Mouse (Mus musculus) megakaryocyte, embryonic 14.5 days (primary cell): Measurements from ENCODE around the gene Nemf. TPM values are rescaled to one million over a fixed set of nuclear protein-coding genes. Genes with fewer than 3 reads are reported as not detected.
"Not testable (repeated sequence)": the region's sequence is repeated elsewhere in the genome, so short reads cannot be mapped to it uniquely, and the experiment has no call there.

Experiments
- H3K27me3 ChIP-seq: replicated peaks from 2 replicates; pipeline ENCODE3; 2012; ENCODE audit warnings: inconsistent platforms
- H3K36me3 ChIP-seq: replicated peaks from 2 replicates; pipeline ENCODE3; 2012; ENCODE audit warnings: low read length, inconsistent platforms, mixed read lengths
- H3K4me1 ChIP-seq: 2 replicates; pipeline ENCODE4 v1.6.1; 2012; ENCODE audit warnings: inconsistent platforms
- H3K4me3 ChIP-seq: replicated peaks from 2 replicates; pipeline ENCODE3; 2012; ENCODE audit warnings: moderate library complexity, mild to moderate bottlenecking, inconsistent platforms
- H3K9me3 ChIP-seq: 2 replicates; pipeline ENCODE4 v1.6.1; 2012; ENCODE audit warnings: inconsistent platforms
- FLI1 ChIP-seq: IDR thresholded peaks from 2 replicates; pipeline ENCODE4 v1.6.1; 2012; ENCODE audit warnings: low read length, inconsistent platforms, mixed read lengths
- GATA1 ChIP-seq: IDR thresholded peaks from 3 replicates; pipeline ENCODE4 v1.6.1; 2012; ENCODE audit warnings: mixed read lengths, low read length, inconsistent platforms, borderline replicate concordance
- polyA plus RNA-seq: library from polyadenylated mRNA; stranded (reverse); fragments of >175 nt; gene quantifications from 2 replicates; pipeline ENCODE4 v1.2.3, GENCODE M21; 2012; ENCODE audit warnings: low replicate concordance; ENCODE audit not compliant: insufficient read depth

The Nemf gene
- polyA plus RNA-seq, 1 experiment, result 1.4 TPM

DNA sequence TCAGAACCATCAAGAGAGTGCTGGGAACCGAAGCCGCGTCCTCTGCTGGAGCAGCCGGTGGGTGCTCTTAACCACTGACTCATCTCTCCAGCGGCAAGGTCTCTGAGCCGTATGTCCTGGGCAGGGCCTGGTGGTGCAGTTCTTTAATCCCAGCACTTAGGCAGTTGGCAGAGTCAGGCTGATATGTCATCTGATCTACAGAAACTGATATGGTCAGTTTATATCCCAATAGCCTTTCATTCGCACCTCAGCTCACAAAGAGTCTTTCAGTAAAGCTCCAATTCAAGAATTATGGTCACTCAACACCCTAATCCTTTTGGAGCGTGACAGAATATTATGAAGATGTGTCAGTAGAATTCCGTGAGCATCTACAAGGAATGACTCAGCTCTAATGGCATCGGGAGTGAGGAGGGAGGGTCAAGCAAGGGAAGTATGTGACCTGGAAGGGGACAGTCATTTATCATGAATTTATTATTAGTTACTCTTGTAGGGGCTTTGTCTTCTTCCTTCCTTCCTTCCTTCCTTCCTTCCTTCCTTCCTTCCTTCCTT is 31.4 kb upstream of the Nemf start:
- H3K4me3 ChIP-seq, result no peak overlapping the region
- H3K4me1 ChIP-seq, result peaks cover 17% of the 10 kb centered on the region
- no peaks in the 10 kb centered on the region for H3K9me3 ChIP-seq
- no peaks in the 10 kb centered on the region for H3K27me3 ChIP-seq
- no peak for TF ChIP-seq GATA1
- no peak for TF ChIP-seq FLI1
- H3K36me3 ChIP-seq, result no peaks in the 10 kb centered on the region

- H3K9me3 ChIP-seq, H3K4me3 ChIP-seq, H3K27me3 ChIP-seq, H3K36me3 ChIP-seq: not testable (repeated sequence)
- H3K4me1 ChIP-seq, result peaks cover 23% of the 10 kb centered on the region
Measured at GRCm38 (mm10) chr12:69386281-69386732, 29.3 kb upstream of the Nemf start.

GRCm38 (mm10) chr12:69385542-69386280 is 28.7 kb upstream of the Nemf start:
- H3K9me3 ChIP-seq, result no peaks in the 10 kb centered on the region
- no peaks in the 10 kb centered on the region for H3K27me3 ChIP-seq
- peaks cover 23% of the 10 kb centered on the region for H3K4me1 ChIP-seq
- H3K36me3 ChIP-seq, result peaks cover 4% of the 10 kb centered on the region
- no peak overlapping the region for H3K4me3 ChIP-seq
- TF ChIP-seq GATA1, result no peak
- TF ChIP-seq FLI1, result no peak

DNA sequence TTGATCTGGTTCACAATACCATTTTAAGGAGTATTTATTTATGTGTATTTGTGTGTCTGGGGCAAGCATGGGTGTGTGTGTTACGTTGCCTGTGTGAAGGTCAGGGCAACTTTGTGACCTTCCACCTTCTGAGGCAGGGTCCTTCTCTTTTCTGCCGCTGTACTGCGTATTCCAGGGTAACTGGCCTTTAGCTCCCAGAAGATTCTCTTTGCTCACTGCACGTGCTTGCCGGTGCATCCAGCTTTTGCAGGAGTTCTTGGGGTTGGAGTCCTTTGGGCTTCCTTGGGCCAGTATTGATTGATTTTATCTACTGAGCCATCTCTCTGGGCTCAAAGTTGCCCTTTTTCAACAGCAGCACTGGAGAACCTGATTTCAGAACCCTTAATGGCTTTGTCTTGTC is 27.6 kb upstream of the Nemf start:
- Histone ChIP-seq H3K9me3 (no peaks in the 10 kb centered on the region), H3K4me1 (peaks cover 23% of the 10 kb centered on the region), H3K27me3 (no peaks in the 10 kb centered on the region), H3K4me3 (no peak overlapping the region), H3K36me3 (peaks cover 8% of the 10 kb centered on the region)
- TF ChIP-seq GATA1, result no peak
- no peak for TF ChIP-seq FLI1

DNA sequence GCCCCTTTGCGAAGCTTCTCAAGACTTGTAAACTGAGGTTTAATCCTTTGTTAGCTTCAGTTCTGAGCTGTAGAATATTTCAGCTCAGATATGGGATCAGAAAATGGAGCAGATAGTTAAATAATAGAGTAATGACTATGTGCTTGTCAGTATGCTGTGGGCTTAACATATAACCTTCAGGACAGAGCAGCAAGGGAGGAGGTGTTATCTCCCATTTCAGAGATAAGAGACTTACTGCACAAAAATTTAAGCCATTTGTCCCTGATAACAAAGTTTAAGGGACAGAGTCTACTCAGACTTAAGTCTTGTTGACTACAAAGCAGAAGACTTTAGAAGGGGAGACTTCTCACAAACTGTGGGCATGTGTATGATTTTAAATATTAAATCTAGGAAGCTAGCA is 25.9 kb upstream of the Nemf start:
- no peaks in the 10 kb centered on the region for H3K9me3 ChIP-seq
- no peaks in the 10 kb centered on the region for H3K27me3 ChIP-seq
- H3K4me3 ChIP-seq, result no peak overlapping the region
- H3K36me3 ChIP-seq, result peaks cover 16% of the 10 kb centered on the region
- peaks cover 34% of the 10 kb centered on the region for H3K4me1 ChIP-seq
- TF ChIP-seq GATA1, result no peak
- TF ChIP-seq FLI1, result no peak

DNA sequence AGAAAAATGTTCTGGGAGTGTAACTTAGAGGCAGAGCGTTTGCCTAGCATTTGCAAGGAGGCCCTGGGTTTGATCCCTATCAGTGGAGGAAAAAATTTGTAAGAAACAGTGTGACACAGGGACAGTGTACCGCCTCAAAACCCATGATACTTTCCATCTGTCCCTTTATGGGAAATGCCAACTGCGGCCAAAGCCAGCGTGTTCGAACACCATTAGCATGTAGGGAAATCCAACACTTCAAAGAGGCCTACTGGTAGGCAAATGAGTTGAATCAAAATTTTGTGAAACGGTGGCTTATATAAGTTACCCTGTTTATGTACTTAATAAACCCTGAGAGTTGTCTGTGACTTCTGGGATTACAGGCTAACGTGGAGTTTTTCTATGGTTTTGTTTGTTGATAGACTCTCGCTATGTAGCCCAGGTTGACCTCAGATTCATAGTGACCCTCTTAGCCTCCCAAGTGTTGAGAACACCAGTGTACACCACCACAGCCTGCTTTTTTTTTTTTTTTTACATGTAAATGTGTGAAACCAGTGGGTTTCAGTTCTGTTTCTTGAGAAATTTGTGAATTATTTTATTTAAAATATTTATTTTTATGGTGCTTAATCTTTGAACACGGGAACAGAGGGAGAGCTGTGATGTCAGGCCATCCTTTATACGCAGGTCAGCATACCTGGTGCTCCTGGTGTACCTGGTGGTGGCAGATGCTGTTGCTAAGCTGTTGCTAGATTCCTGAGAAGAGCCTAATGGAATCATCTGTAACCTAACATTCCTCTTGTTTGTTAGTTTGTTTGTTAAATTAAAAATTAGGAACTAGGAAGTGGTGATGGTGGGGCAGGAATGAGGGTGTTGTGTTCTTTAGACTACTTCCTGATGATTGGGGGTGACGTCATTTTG is 21.8 kb upstream of the Nemf start:
- TF ChIP-seq FLI1, result no peak
- TF ChIP-seq GATA1, result no peak
- peaks cover 32% of the 10 kb centered on the region for H3K4me1 ChIP-seq
- H3K36me3 ChIP-seq, result peaks cover 35% of the 10 kb centered on the region

GRCm38 (mm10) chr12:69377636-69378035 is 20.7 kb upstream of the Nemf start:
- Histone ChIP-seq H3K4me1 (peaks cover 27% of the 10 kb centered on the region), H3K36me3 (peaks cover 46% of the 10 kb centered on the region)
- not testable (repeated sequence) for H3K27me3 ChIP-seq, H3K4me3 ChIP-seq, H3K9me3 ChIP-seq

More for the DNA sequence above, 21.8 kb upstream of the Nemf start:
- Histone ChIP-seq H3K4me3 (no peak overlapping the region), H3K27me3 (no peaks in the 10 kb centered on the region), H3K9me3 (no peaks in the 10 kb centered on the region)

GRCm38 (mm10) chr12:69377188-69377587 is 20.2 kb upstream of the Nemf start:
- H3K9me3 ChIP-seq, result no peaks in the 10 kb centered on the region
- peaks cover 46% of the 10 kb centered on the region for H3K36me3 ChIP-seq
- H3K27me3 ChIP-seq, result no peaks in the 10 kb centered on the region
- H3K4me3 ChIP-seq, result no peak overlapping the region
- peaks cover 27% of the 10 kb centered on the region for H3K4me1 ChIP-seq
- TF ChIP-seq FLI1, result no peak
- TF ChIP-seq GATA1, result no peak

DNA sequence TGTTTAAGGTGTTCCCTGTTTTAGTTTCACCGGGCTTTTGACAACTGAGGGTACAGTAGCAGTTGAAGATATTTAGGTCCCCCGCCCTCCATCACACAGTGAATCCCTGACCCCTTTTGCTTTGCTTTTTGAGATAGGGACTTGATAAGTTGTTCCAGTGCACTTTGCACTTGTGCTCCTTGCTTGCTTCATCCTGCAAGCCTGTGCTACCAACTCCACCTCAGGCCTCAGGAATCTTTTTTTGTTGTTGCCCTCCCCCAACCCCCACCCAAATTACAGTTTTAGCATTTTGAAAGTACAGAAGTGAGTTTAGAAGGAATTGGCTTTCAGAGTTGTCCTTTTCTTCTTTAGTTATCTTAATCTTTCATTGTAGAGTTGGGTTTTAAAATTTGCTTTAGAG is 19.2 kb upstream of the Nemf start:
- Histone ChIP-seq H3K4me3 (no peak overlapping the region), H3K27me3 (no peaks in the 10 kb centered on the region), H3K9me3 (no peaks in the 10 kb centered on the region), H3K4me1 (peaks cover 27% of the 10 kb centered on the region), H3K36me3 (peaks cover 42% of the 10 kb centered on the region)
- TF ChIP-seq GATA1 (no peak), FLI1 (no peak)

- Histone ChIP-seq H3K36me3 (peaks cover 38% of the 10 kb centered on the region), H3K9me3 (no peaks in the 10 kb centered on the region), H3K4me3 (peak overlapping the region; percentile 99), H3K4me1 (peaks cover 31% of the 10 kb centered on the region), H3K27me3 (no peaks in the 10 kb centered on the region)
- TF ChIP-seq FLI1 (no peak), GATA1 (no peak)
Measured at GRCm38 (mm10) chr12:69373850-69374766, 17.1 kb upstream of the Nemf start.
